Comparison of ENCODE assay signal across 24 mouse cellular contexts in the genomic region with DNA sequence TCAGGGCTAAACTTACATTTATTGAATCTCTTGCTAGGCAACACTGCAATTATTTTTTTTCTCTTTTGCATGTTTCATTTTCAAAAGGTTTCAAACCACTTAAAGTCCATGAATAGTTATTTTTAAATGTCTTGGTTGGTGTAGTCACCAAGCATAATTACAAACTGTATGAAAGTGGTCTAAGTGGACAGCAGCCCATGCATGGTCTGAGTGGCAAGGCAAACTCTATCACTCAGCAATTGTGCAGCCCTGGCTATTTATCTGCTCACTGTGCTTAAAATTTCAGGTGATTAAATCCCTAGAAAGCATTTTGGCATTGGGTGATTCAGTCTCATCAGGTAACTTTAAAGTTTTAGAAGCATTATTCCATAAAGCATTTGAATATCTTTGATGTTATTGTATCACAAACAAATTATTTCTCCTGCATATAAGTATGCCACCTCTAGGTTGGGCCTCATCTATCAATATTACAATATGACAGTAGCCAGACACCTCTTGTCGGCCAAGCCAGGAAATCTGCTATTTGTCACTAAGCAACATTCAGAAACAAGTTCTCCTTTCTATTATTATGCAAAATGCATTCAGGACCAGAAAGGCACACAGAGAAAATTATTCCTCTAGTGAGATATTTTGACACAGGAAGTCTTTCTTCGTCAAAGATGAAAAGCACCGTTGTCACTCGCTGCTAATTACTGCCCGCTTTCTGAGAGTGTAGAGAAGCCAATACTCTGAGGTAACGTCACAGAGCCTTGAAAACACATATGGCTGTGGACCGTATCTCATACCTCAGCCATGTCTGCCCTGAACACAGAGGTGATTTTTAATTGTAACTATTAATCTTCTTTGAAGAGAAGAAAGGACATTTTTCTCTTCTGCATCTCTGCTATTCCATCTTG.
DNase-seq lines count a peak whose midpoint lies in the region; ATAC-seq lines count a peak whose summit lies in the region.
"Had no signal": no experiment of that assay in that cellular context is flagged by ENCODE, and none has a peak within 500 bp of the region (broad histone marks: within the 10 kb centered on the region; RNA-seq: fewer than 3 reads in every experiment).

No protein-coding gene starts in this region.

- H3K36me3 ChIP-seq in hindbrain, embryonic 16.5 days (ENCODE audit: control insufficient read depth, insufficient read depth, low read length), result no peaks in the 10 kb centered on the region
- no peaks in the 10 kb centered on the region for H3K36me3 ChIP-seq in hindbrain, embryonic 13.5 days
- H3K36me3 ChIP-seq in midbrain, embryonic 14.5 days (ENCODE audit: control insufficient read depth, insufficient read depth, low read length), result no peaks in the 10 kb centered on the region
- no peaks in the 10 kb centered on the region for H3K36me3 ChIP-seq in midbrain, embryonic 11.5 days (ENCODE audit: control insufficient read depth, insufficient read depth, low read length)
- no peaks in the 10 kb centered on the region for H3K36me3 ChIP-seq in forebrain, embryonic 12.5 days (replicated peaks)
- no peaks in the 10 kb centered on the region for H3K36me3 ChIP-seq in forebrain, embryonic 16.5 days (ENCODE audit: control insufficient read depth, insufficient read depth)
- no peaks in the 10 kb centered on the region for H3K36me3 ChIP-seq in heart, embryonic 12.5 days
- H3K36me3 ChIP-seq: embryonic facial prominence, embryonic 12.5 days; heart, embryonic 10.5 days; heart, embryonic 15.5 days; hindbrain, embryonic 10.5 days; intestine, embryonic 15.5 days had no signal

- 0 out of 2 replicates have a peak overlapping the region, but pooled peaks have one; percentile 7 for H3K4me2 ChIP-seq in hindbrain, embryonic 16.5 days (ENCODE audit: low read length)
- H3K4me2 ChIP-seq in hindbrain, embryonic 13.5 days, result no peak overlapping the region
- no peak overlapping the region for H3K4me2 ChIP-seq in midbrain, embryonic 14.5 days (ENCODE audit: low read length)
- H3K4me2 ChIP-seq in midbrain, embryonic 11.5 days, result no peak overlapping the region
- H3K4me2 ChIP-seq in forebrain, embryonic 12.5 days, result no peak overlapping the region
- peak overlapping the region; percentile 6; the same call in 1 of the 2 replicates for H3K4me2 ChIP-seq in forebrain, embryonic 16.5 days (ENCODE audit: low read length)
- no peak overlapping the region for H3K4me2 ChIP-seq in heart, embryonic 12.5 days
- H3K4me2 ChIP-seq: embryonic facial prominence, embryonic 12.5 days; heart, embryonic 15.5 days; intestine, embryonic 15.5 days had no signal

- H3K4me1 ChIP-seq in hindbrain, embryonic 16.5 days (ENCODE audit: control insufficient read depth, insufficient read depth, low read depth, low read length), result no peaks in the 10 kb centered on the region
- H3K4me1 ChIP-seq in hindbrain, embryonic 13.5 days (replicated peaks), result no peaks in the 10 kb centered on the region
- no peaks in the 10 kb centered on the region for H3K4me1 ChIP-seq in midbrain, embryonic 14.5 days (ENCODE audit: control insufficient read depth, insufficient read depth, low read length)
- no peaks in the 10 kb centered on the region for H3K4me1 ChIP-seq in midbrain, embryonic 11.5 days (ENCODE audit: control insufficient read depth, insufficient read depth, low read length)
- H3K4me1 ChIP-seq in forebrain, embryonic 12.5 days, result no peaks in the 10 kb centered on the region
- H3K4me1 ChIP-seq in forebrain, embryonic 16.5 days (replicated peaks; ENCODE audit: control insufficient read depth, insufficient read depth, low read length), result peaks cover 5% of the 10 kb centered on the region
- no peaks in the 10 kb centered on the region for H3K4me1 ChIP-seq in heart, embryonic 12.5 days (replicated peaks)
- H3K4me1 ChIP-seq: embryonic facial prominence, embryonic 12.5 days; heart, embryonic 10.5 days; heart, embryonic 15.5 days; hindbrain, embryonic 10.5 days; intestine, embryonic 15.5 days had no signal

- H3K27me3 ChIP-seq in hindbrain, embryonic 16.5 days (replicated peaks; ENCODE audit: control insufficient read depth, insufficient read depth, low read length), result no peaks in the 10 kb centered on the region
- H3K27me3 ChIP-seq in hindbrain, embryonic 13.5 days, result no peaks in the 10 kb centered on the region
- H3K27me3 ChIP-seq in midbrain, embryonic 14.5 days (ENCODE audit: control insufficient read depth, insufficient read depth, low read length), result no peaks in the 10 kb centered on the region
- no peaks in the 10 kb centered on the region for H3K27me3 ChIP-seq in midbrain, embryonic 11.5 days (ENCODE audit: control insufficient read depth, insufficient read depth, low read length)
- H3K27me3 ChIP-seq in forebrain, embryonic 12.5 days, result no peaks in the 10 kb centered on the region
- H3K27me3 ChIP-seq in forebrain, embryonic 16.5 days (replicated peaks; ENCODE audit: control insufficient read depth, insufficient read depth, low read length), result no peaks in the 10 kb centered on the region
- no peaks in the 10 kb centered on the region for H3K27me3 ChIP-seq in heart, embryonic 12.5 days (replicated peaks)
- H3K27me3 ChIP-seq: CH12.LX; embryonic facial prominence, embryonic 12.5 days; heart, embryonic 15.5 days; intestine, embryonic 15.5 days; Patski had no signal

- no peak overlapping the region for H3K4me3 ChIP-seq in hindbrain, embryonic 16.5 days (ENCODE audit: low read length)
- H3K4me3 ChIP-seq in hindbrain, embryonic 13.5 days, result no peak overlapping the region
- H3K4me3 ChIP-seq in midbrain, embryonic 14.5 days (replicated peaks; ENCODE audit: low read depth, low read length), result no peak overlapping the region
- no peak overlapping the region for H3K4me3 ChIP-seq in midbrain, embryonic 11.5 days (ENCODE audit: low read depth, low read length)
- H3K4me3 ChIP-seq in forebrain, embryonic 12.5 days (replicated peaks), result no peak overlapping the region
- no peak overlapping the region for H3K4me3 ChIP-seq in forebrain, embryonic 16.5 days (replicated peaks; ENCODE audit: low read length)
- H3K4me3 ChIP-seq in heart, embryonic 12.5 days, result no peak overlapping the region
- H3K4me3 ChIP-seq: embryonic facial prominence, embryonic 12.5 days; heart, embryonic 10.5 days; heart, embryonic 15.5 days; hindbrain, embryonic 10.5 days; intestine, embryonic 15.5 days had no signal

- no peak for ATAC-seq in hindbrain, embryonic 16.5 days
- no peak for ATAC-seq in hindbrain, embryonic 13.5 days (ENCODE audit: low FRiP score)
- no peak for ATAC-seq in midbrain, embryonic 14.5 days (ENCODE audit: low FRiP score, low TSS enrichment)
- ATAC-seq in midbrain, embryonic 11.5 days (ENCODE audit: low FRiP score), result no peak
- peak; percentile 75; the same call in 1 of the 2 replicates for ATAC-seq in forebrain, embryonic 12.5 days (ENCODE audit: low FRiP score)
- ATAC-seq in forebrain, embryonic 16.5 days, result peak; percentile 85
- ATAC-seq in frontal cortex, adult (ENCODE audit: low TSS enrichment), result no peak
- ATAC-seq in heart, embryonic 12.5 days (ENCODE audit: insufficient number of reproducible peaks, low FRiP score), result no peak
- ATAC-seq: activated CD4-positive, CD25-positive, alpha-beta regulatory T cell, adult 4 months; intestine, embryonic 15.5 days; Patski had no signal

- no peak overlapping the region for H3K9ac ChIP-seq in hindbrain, embryonic 16.5 days (ENCODE audit: low read depth, low read length)
- no peak overlapping the region for H3K9ac ChIP-seq in hindbrain, embryonic 13.5 days
- no peak overlapping the region for H3K9ac ChIP-seq in midbrain, embryonic 14.5 days (replicated peaks; ENCODE audit: low read length)
- H3K9ac ChIP-seq in midbrain, embryonic 11.5 days (ENCODE audit: low read length), result no peak overlapping the region
- H3K9ac ChIP-seq in forebrain, embryonic 12.5 days, result no peak overlapping the region
- H3K9ac ChIP-seq in forebrain, embryonic 16.5 days (replicated peaks; ENCODE audit: low read depth, low read length), result no peak overlapping the region
- H3K9ac ChIP-seq in heart, embryonic 12.5 days, result no peak overlapping the region
- H3K9ac ChIP-seq: embryonic facial prominence, embryonic 12.5 days; heart, embryonic 15.5 days; intestine, embryonic 15.5 days had no signal

- no peaks in the 10 kb centered on the region for H3K9me3 ChIP-seq in hindbrain, embryonic 16.5 days (ENCODE audit: control insufficient read depth, low read length)
- no peaks in the 10 kb centered on the region for H3K9me3 ChIP-seq in hindbrain, embryonic 13.5 days
- no peaks in the 10 kb centered on the region for H3K9me3 ChIP-seq in midbrain, embryonic 14.5 days (ENCODE audit: control insufficient read depth, low read length)
- no peaks in the 10 kb centered on the region for H3K9me3 ChIP-seq in midbrain, embryonic 11.5 days (ENCODE audit: control insufficient read depth, low read length)
- H3K9me3 ChIP-seq in forebrain, embryonic 12.5 days, result no peaks in the 10 kb centered on the region
- no peaks in the 10 kb centered on the region for H3K9me3 ChIP-seq in forebrain, embryonic 16.5 days (ENCODE audit: control insufficient read depth, low read length)
- no peaks in the 10 kb centered on the region for H3K9me3 ChIP-seq in heart, embryonic 12.5 days (replicated peaks)
- H3K9me3 ChIP-seq: embryonic facial prominence, embryonic 12.5 days; heart, embryonic 10.5 days; heart, embryonic 15.5 days; hindbrain, embryonic 10.5 days; intestine, embryonic 15.5 days had no signal

- DNase-seq in midbrain, embryonic 14.5 days, result peak; percentile 23
- DNase-seq in midbrain, embryonic 11.5 days (ENCODE audit: low spot score, missing footprints), result no peak
- DNase-seq: adrenal gland, postnatal 25 days; cerebellum, adult 11-12 months; cerebellum, adult 9-10 months; cerebellum, postnatal 25 days; gastrocnemius, postnatal 10 days; heart, adult 18-20 months; heart, postnatal 14 days; kidney, adult 18-20 months had no signal

- 46% methylated on average over 7 of the region's 7 CpGs for WGBS in hindbrain, embryonic 16.5 days
- WGBS in hindbrain, embryonic 13.5 days, result 69% methylated on average over 7 of the region's 7 CpGs
- WGBS in midbrain, embryonic 14.5 days, result 74% methylated on average over 7 of the region's 7 CpGs
- WGBS in midbrain, embryonic 11.5 days, result 87% methylated on average over 7 of the region's 7 CpGs
- WGBS in forebrain, embryonic 12.5 days, result 41% methylated on average over 7 of the region's 7 CpGs
- WGBS in forebrain, embryonic 16.5 days, result 8% methylated on average over 7 of the region's 7 CpGs
- WGBS in heart, embryonic 12.5 days, result 74% methylated on average over 7 of the region's 7 CpGs

- H3K27ac ChIP-seq in hindbrain, embryonic 16.5 days (ENCODE audit: low read depth, low read length), result no peak overlapping the region
- no peak overlapping the region for H3K27ac ChIP-seq in hindbrain, embryonic 13.5 days
- no peak overlapping the region for H3K27ac ChIP-seq in midbrain, embryonic 14.5 days (replicated peaks; ENCODE audit: low read depth, low read length)
- no peak overlapping the region for H3K27ac ChIP-seq in midbrain, embryonic 11.5 days (ENCODE audit: low read depth, low read length)
- no peak overlapping the region for H3K27ac ChIP-seq in forebrain, embryonic 12.5 days
- H3K27ac ChIP-seq in forebrain, embryonic 16.5 days (ENCODE audit: low read length), result no peak overlapping the region
- no peak overlapping the region for H3K27ac ChIP-seq in heart, embryonic 12.5 days (ENCODE audit: poor library complexity, severe bottlenecking)
- H3K27ac ChIP-seq: embryonic facial prominence, embryonic 12.5 days; heart, embryonic 10.5 days; heart, embryonic 15.5 days; hindbrain, embryonic 10.5 days; intestine, embryonic 15.5 days had no signal

Comparison
In these comparisons a context has a peak if more than half of its experiments do, and no peak if none do; other contexts are left out.
1. H3K4me2 ChIP-seq: peak in hindbrain, embryonic 16.5 days (single experiment) and forebrain, embryonic 16.5 days (single experiment); none in hindbrain, embryonic 13.5 days (single experiment), midbrain, embryonic 14.5 days (single experiment), midbrain, embryonic 11.5 days (single experiment), forebrain, embryonic 12.5 days (single experiment) and heart, embryonic 12.5 days (single experiment).
2. ATAC-seq: peak in forebrain, embryonic 12.5 days (single experiment) and forebrain, embryonic 16.5 days (single experiment); none in hindbrain, embryonic 16.5 days (single experiment), hindbrain, embryonic 13.5 days (single experiment), midbrain, embryonic 14.5 days (single experiment), midbrain, embryonic 11.5 days (single experiment), frontal cortex, adult (single experiment) and heart, embryonic 12.5 days (single experiment).